Mouse (Mus musculus) spleen, adult 12 weeks (tissue): ENCODE measurements at regions not wholly inside any gene's neighbourhood (a gene's known extent, or its start where the extent isn't known, plus 50 kb on each side); places are given as distances from the start of the nearest gene placed in this dataset.

Source experiments
- DNase-seq: peaks from one replicate; pipeline ENCODE4 v3.0.0; 2022; ENCODE audit warnings: low spot score

DNA sequence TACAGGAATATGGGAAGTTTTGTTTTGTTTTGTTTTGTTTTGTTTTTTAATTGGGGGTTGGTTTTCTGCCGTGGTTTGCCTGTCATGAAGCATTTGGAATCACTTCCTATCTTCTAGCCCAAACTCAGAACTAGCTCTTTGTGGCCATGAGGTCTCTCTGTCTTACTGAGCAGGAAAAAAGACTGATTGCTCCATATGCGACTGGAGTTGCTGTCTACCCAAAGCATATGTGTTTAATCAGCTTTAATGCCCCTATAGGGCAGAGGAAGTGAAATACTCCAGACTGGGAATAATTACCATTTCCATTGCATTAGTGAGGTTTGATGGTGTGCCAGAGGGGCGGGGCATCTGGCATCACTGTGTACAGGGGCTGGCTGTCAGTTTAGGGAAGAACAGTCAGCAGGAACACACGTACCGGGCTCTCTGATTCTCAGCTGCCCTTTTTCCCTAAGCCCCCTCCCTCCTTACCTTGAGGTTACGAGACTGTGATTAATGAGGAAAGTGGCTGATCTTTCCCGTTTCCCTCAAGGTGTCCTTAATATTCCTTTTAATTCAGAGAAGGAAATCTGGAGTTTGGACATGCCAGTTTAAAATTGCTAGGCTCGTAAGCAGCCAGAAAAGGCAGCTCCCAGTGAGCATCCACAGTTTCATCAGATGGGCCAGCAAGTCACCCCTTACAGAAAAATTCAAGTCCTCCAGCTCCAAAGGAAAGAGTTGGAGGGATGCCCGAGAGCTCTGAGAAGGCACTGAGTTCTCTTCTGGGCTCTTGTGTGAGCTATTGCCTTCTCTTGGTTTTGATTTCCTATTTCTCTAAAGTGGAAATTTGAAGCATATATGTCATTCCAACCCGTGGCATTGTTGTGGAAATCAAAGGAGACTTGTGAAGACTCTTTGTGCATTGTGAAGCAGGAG is 2482.1 kb upstream of the 5930422O12Rik start:
- DNase-seq, result no peak

DNA sequence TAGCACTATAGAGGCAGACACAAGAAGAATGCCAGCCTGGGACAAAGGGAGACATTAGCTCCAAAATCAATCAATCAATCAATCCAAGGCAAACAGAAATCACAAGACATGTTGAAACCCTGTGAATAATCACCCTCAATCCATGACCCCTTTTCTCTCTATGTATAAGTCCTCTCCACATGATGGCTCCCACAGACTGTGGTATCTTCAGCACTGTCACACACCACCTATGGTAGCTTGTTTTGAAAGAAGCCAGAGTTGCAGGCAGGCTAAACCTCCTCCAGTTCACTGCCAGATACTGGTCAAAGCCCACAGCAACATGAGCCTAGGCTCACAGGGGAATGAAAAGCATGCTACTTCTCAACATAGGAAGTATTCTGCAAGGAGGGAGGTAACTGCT is 2475.7 kb upstream of the 5930422O12Rik start:
- no peak for DNase-seq

DNA sequence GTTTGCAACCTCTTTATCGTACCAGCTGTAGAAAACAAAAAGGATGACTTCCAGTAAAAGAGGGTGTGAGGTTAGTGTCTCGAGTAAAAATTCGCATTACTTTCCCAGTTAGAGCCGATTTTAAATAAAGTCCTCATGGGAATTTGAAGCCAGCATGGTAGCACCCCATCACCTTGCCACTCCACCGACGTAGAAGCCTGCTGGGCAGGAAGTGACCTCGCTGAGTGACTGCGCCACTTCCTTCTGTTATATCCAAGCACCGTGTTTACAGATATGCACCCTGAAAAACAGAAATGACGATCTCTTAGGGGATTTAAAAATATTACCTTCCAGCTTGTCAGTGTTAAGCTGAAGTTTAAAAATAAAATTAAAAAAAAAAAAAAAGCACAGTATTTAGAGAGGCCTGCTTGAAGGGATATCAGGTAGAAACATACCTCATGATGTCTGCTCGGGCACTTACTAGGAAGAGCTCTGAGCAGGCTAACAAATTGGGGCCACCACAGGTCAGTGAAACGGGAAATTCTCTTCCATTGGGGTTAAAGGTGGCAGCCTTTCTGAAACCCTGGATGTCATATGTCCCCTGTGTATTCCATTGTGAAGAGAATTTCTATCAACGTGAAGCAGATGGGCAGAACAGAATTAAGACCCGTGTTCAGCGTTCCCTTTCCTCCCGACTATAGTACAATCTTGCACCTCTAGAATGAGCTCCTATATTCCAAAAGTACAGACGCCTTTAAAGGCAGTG is 2468.9 kb upstream of the 5930422O12Rik start:
- DNase-seq, result no peak

DNA sequence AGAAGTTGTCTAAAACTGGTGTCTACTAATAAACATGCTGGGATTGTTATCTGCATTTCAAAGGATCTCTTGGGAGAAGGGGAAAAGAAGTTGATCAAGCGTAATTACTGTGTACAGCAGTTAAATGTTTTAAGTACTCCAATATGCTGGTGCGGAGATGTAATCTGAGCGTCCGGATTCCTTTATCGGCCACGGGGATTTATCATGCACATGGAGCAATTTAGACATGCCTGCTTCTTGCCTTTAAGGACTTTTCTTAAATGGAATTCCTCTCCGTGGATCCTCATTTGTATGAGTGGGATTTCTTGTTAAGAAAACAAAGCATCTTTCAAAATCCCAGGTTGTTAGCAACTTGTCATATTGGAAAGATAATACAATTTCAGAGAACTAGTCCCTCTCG is 2468.0 kb upstream of the 5930422O12Rik start:
- no peak for DNase-seq

- no peak for DNase-seq
Measured at GRCm38 (mm10) chr8:30962207-30962606, 2466.3 kb upstream of the 5930422O12Rik start.

DNA sequence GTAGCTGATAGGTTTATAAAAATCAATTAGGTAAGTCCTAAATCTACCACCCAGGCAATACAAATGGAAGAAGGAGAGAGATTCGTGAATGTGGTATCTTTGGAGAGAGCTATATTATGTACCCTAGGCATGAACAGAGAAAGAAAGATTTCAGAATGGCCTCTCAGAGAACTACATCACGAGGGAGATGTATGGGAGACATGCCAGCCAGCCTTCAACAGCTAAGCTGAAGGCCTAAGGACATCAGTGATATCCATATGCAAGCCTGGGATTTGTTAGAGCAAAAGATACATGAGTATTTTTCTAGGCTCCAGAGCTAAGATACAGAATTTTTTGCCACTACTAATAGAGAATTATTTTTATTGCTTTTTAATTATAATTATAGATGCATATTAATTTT is 2445.7 kb upstream of the 5930422O12Rik start:
- no peak for DNase-seq

GRCm38 (mm10) chr8:30988051-30988450 is 2440.5 kb upstream of the 5930422O12Rik start:
- DNase-seq, result no peak

GRCm38 (mm10) chr8:30998657-30999056 is 2429.9 kb upstream of the 5930422O12Rik start:
- DNase-seq, result no peak

- no peak for DNase-seq
Measured at GRCm38 (mm10) chr8:31000120-31000519, 2428.4 kb upstream of the 5930422O12Rik start.

DNA sequence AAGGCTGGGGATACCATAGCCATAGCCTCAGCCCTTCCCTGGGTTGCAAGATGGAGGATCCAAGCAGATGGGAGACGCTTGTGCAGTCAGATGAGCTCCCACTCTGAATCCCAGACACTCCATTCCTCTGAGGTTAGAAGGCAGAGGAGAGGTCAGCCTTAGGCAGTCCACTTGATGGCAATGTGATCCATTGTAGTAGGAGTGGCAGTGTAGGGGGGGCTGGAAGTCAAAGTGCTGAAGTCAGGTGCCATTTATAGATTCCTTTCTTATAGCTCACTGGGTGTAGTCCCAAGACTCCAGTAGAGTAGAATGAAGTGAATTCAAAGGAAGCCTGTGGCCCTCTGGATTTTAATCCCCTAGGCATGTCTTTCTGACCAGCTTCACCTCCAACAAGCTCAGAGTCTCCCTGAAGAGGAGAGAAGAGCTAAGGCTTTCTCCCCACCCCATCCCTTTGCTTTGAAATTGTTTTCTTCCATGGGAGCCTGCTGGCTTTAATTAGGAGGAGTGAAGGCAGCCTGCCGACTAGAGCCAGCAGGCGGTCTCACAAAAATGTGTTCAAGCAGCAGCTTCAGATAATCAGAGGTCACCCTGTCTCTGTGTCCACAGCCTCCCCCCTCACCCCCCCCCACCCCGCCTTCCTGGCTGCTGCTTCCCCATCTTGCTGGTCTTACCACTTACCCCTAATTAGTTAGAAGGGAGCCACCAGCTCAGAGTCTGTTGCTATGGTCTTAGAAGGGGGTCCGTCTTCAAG is 2426.4 kb upstream of the 5930422O12Rik start:
- DNase-seq, result no peak

- DNase-seq, result no peak
Measured at GRCm38 (mm10) chr8:31008309-31008708, 2420.2 kb upstream of the 5930422O12Rik start.

DNA sequence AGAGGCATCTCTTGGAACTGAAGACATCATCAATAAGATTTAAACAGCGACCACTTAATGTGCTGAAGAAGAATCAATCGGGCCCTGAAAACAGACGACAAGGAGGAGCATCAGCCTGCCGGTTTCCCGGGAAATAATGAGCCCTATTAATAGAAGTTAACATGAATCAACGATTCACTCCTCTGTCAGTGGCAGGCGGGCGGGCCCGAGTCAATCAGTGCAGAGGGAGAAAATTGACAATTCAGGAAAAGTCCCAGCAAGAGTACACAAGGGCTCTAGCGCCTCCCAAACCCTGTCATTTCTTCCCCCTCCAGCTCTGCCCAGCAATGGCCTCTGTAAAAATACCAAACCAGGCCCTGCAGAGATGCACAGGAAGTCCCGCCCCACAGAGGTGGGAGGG is 2416.4 kb upstream of the 5930422O12Rik start:
- DNase-seq, result no peak

DNA sequence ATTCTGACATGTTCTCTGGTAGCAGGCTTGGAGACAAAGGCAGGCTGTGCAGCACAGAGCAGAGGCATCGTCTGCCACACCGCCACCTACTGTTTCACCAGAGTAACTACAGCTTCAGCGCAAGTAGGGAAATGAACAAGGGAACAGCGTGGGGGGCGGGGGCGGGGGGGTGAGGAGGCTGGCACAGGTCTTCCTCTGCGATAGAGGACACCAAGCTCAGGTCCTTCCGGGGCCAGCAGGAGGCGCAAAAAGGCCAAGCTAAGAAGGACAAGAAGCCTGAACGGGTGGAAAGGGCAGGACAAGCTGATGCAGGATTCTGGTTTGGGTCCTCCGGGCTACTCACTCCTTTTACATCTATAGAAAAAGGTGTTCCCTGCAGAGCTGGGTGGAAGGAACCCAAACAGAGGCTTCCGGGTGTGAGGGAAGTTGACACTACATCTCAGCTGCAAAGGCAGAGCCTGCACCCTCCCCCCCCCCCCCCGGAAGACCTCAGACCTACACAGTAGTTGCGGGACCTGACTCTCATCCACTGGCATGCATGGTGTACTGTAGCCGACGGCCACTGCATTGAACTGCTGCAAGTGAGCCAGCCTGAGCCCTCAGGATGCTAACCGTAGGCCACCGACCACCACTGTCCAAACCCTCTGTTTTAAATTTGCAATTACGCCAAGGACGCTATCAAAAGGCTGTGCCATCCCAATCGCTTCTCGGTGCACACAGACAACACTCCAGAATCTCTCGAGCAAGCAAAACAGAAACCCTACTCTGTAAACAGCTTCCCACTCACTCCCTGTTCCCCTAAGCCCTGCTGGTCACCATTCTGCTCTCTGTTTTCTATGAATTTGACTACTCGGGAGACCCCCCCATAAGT is 2396.6 kb upstream of the 5930422O12Rik start:
- DNase-seq, result no peak

DNA sequence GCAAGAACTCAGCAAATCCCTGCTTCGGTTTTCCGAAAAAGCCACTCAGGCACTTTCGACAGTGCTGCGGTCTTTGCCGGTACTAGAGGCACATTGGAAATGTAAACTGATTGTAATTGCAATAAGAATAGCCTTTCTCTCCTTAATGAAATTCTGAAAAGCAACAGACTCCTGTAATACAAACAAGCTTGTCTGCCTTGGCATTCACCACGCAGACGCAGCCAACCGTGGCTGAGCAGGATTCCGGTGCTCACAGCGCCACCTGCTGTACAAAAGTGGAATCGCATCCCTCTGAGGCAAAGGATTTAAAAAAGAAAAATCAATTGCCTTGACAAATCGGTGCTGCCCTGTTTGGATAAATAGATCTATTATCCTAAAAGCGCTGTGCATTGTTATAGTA is 2395.2 kb upstream of the 5930422O12Rik start:
- DNase-seq, result peak; percentile 40

GRCm38 (mm10) chr8:31036892-31037291 is 2391.6 kb upstream of the 5930422O12Rik start:
- DNase-seq, result no peak
